Mouse (Mus musculus): ENCODE data around the gene Tatdn3. TPM values are rescaled to one million over a fixed set of nuclear protein-coding genes. Genes with fewer than 3 reads are reported as not detected.

Gene Tatdn3
- 40.3 TPM for polyA plus RNA-seq (2015; fragmentation: Illumina TruSeq; extraction: RNeasy Lipid Tissue Mini Kit (QIAGEN cat#74804); ENCODE audit: low read depth, low replicate concordance)

DNA sequence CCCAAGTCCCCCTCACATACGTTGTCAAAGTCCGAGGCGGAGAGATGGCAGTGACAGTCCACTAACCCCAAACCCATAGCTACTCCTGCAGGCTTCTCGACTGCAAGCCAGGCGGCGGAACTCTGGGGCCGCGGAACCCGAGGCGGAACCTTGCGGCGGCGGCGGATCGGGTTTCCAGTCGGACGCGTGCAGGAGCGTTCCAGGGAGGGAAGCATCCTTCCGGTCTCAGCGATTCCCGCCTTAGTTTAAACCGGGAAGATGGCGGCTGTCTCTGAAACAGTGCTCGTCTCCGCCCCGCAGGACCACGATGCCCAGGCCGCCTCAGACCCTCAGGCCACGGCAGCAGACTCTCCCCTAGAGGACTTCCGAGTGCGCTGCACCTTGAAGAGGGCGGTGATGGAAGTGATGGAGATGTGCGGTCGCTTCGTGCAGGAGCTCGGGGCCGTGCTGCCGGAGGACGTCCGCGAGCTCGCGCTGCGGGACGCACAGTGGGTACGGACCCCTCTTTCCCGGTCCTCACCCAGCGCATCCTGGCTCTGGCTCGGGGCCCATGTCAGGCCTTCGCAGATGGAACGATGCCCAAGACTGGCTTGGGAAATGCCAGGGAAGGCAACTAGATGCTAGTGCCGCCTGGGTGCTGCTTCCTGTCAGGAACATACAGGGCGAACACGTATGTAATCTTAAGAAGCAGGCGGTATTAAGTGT, at the start of gene Tatdn3, which contains the start of gene Nsl1:
Gene Tatdn3, minus strand, starts transcription at position 152 of the 705 bp plus-strand sequence.
Gene Nsl1, plus strand, starts transcription at position 232 of the 705 bp plus-strand sequence.

GRCm38 (mm10) chr1:191097802-191098747, 35.3 kb upstream of the Tatdn3 start, which contains the start of gene Batf3:
Batf3 (plus strand) TSS chr1:191097847.

GRCm38 (mm10) chr1:191036554-191037334, 26.0 kb downstream of the Tatdn3 start, which contains the start of gene Spata45:
Spata45 (plus strand) TSS chr1:191036639.

GRCm38 (mm10) chr1:191026021-191026713, 36.6 kb downstream of the Tatdn3 start, which contains the start of gene Flvcr1:
Flvcr1 (minus strand) TSS chr1:191026158.

Other genes starting within 250 kb of the Tatdn3 start
- gene Rps6kc1, start 151.2 kb downstream of the Tatdn3 start, polyA plus RNA-seq (2015; fragmentation: Illumina TruSeq; extraction: RNeasy Lipid Tissue Mini Kit (QIAGEN cat#74804); ENCODE audit: low read depth, low replicate concordance): 31.4 TPM
- 45.7 TPM for gene Angel2, start 137.8 kb downstream of the Tatdn3 start, polyA plus RNA-seq (2015; fragmentation: Illumina TruSeq; extraction: RNeasy Lipid Tissue Mini Kit (QIAGEN cat#74804); ENCODE audit: low read depth, low replicate concordance)
- 2.4 TPM for gene Vash2, start 83.6 kb downstream of the Tatdn3 start, polyA plus RNA-seq (2015; fragmentation: Illumina TruSeq; extraction: RNeasy Lipid Tissue Mini Kit (QIAGEN cat#74804); ENCODE audit: low read depth, low replicate concordance)
- 12.0 TPM for gene Flvcr1, start 36.8 kb downstream of the Tatdn3 start, polyA plus RNA-seq (2015; fragmentation: Illumina TruSeq; extraction: RNeasy Lipid Tissue Mini Kit (QIAGEN cat#74804); ENCODE audit: low read depth, low replicate concordance)
- not detected for gene Spata45, start 26.3 kb downstream of the Tatdn3 start, polyA plus RNA-seq (2015; fragmentation: Illumina TruSeq; extraction: RNeasy Lipid Tissue Mini Kit (QIAGEN cat#74804); ENCODE audit: low read depth, low replicate concordance)
- 1.3 TPM for gene Nsl1, start 80 bp upstream of the Tatdn3 start, polyA plus RNA-seq (2015; fragmentation: Illumina TruSeq; extraction: RNeasy Lipid Tissue Mini Kit (QIAGEN cat#74804); ENCODE audit: low read depth, low replicate concordance)
- gene Batf3, start 34.9 kb upstream of the Tatdn3 start, polyA plus RNA-seq (2015; fragmentation: Illumina TruSeq; extraction: RNeasy Lipid Tissue Mini Kit (QIAGEN cat#74804); ENCODE audit: low read depth, low replicate concordance): 2.5 TPM
- not detected for gene Fam71a, start 101.9 kb upstream of the Tatdn3 start, polyA plus RNA-seq (2015; fragmentation: Illumina TruSeq; extraction: RNeasy Lipid Tissue Mini Kit (QIAGEN cat#74804); ENCODE audit: low read depth, low replicate concordance)
- gene Atf3, start 155.1 kb upstream of the Tatdn3 start, polyA plus RNA-seq (2015; fragmentation: Illumina TruSeq; extraction: RNeasy Lipid Tissue Mini Kit (QIAGEN cat#74804); ENCODE audit: low read depth, low replicate concordance): 2.0 TPM